Mouse (Mus musculus) MEL (cell line): Measurements from ENCODE around the gene Ddx41. TPM values are rescaled to one million over a fixed set of nuclear protein-coding genes. Genes with fewer than 3 reads are reported as not detected.
"Not testable (repeated sequence)": the region's sequence is repeated elsewhere in the genome, so short reads cannot be mapped to it uniquely, and the experiment has no call there.

Source experiments
- DNase-seq: peaks from one replicate; pipeline ENCODE4 v3.0.0; 2011; ENCODE audit warnings: low read depth, low spot score
- H3K27ac ChIP-seq: 2 replicates; pipeline ENCODE4 v1.5.1; 2012; ENCODE audit warnings: low read depth, mild to moderate bottlenecking, control low read depth, low read length, moderate library complexity; ENCODE audit not compliant: control insufficient read depth
- H3K27me3 ChIP-seq, 2 experiments: fragments of 150-350 bp in 1 of 2; sonication (generic) in 1 of 2; 2 replicates each; pipeline ENCODE4 v1.6.1; 2012; ENCODE audit warnings: low read length in 2 of 2, mild to moderate bottlenecking in 2 of 2, improper control_type of control experiment in 1 of 2, moderate library complexity in 1 of 2; ENCODE audit not compliant: insufficient read depth in 2 of 2, control insufficient read depth in 1 of 2
- H3K36me3 ChIP-seq, 2 experiments: 2 replicates each; pipeline ENCODE4 v1.6.1; 2012 to 2014; ENCODE audit warnings: low read length in 2 of 2, improper control_type of control experiment in 1 of 2, inconsistent platforms in 1 of 2, mild to moderate bottlenecking in 1 of 2; ENCODE audit not compliant: insufficient read depth in 2 of 2, control insufficient read depth in 1 of 2
- H3K4me1 ChIP-seq, 2 experiments: fragments of 150-350 bp in 1 of 2; sonication (generic) in 1 of 2; 2 replicates each; pipeline ENCODE4 v1.6.1; 2012; ENCODE audit warnings: low read length in 2 of 2, improper control_type of control experiment in 1 of 2, mild to moderate bottlenecking in 1 of 2; ENCODE audit not compliant: insufficient read depth in 2 of 2, control insufficient read depth in 1 of 2
- H3K4me3 ChIP-seq, 2 experiments: fragments of 150-350 bp in 1 of 2; sonication (generic) in 1 of 2; 2 replicates each; pipeline ENCODE4 v1.5.1; 2012; ENCODE audit warnings: low read depth in 2 of 2, low read length in 2 of 2, mild to moderate bottlenecking in 2 of 2, moderate library complexity in 2 of 2, control low read depth in 1 of 2, improper control_type of control experiment in 1 of 2; ENCODE audit not compliant: control insufficient read depth in 1 of 2, insufficient read depth in 1 of 2
- H3K79me2 ChIP-seq: 2 replicates; pipeline ENCODE4 v1.6.1; 2012; ENCODE audit warnings: mild to moderate bottlenecking, low read length, moderate library complexity; ENCODE audit not compliant: control insufficient read depth, poor library complexity, insufficient read depth
- H3K9ac ChIP-seq: 2 replicates; pipeline ENCODE4 v1.6.1; 2012; ENCODE audit warnings: low read depth, mild to moderate bottlenecking, control low read depth, low read length, moderate library complexity; ENCODE audit not compliant: control insufficient read depth, poor library complexity, severe bottlenecking
- H3K9me3 ChIP-seq: fragments of 150-350 bp; sonication (generic); replicated peaks from 2 replicates; pipeline ENCODE4 v1.6.1; 2012; ENCODE audit warnings: mild to moderate bottlenecking, low read length, improper control_type of control experiment, moderate library complexity; ENCODE audit not compliant: insufficient read depth
- CHD1 ChIP-seq: IDR thresholded peaks from 2 replicates; pipeline ENCODE4 v1.6.1; 2012; ENCODE audit warnings: low read depth, mild to moderate bottlenecking, inconsistent platforms, low read length, improper control_type of control experiment
- CTCF ChIP-seq, 3 experiments: IDR thresholded peaks in 2 of 3; conservative IDR thresholded peaks in 1 of 3; 2 replicates each; pipeline ENCODE4 v1.5.1; 2011 to 2012; ENCODE audit warnings: low read length in 3 of 3, low read depth in 2 of 3, mild to moderate bottlenecking in 2 of 3, improper control_type of control experiment in 1 of 3, inconsistent platforms in 1 of 3, mixed read lengths in 1 of 3, moderate library complexity in 1 of 3; ENCODE audit not compliant: control insufficient read depth in 1 of 3, insufficient read depth in 1 of 3, poor library complexity in 1 of 3, severe bottlenecking in 1 of 3
- EP300 ChIP-seq, 2 experiments: IDR thresholded peaks; 2 replicates each; pipeline ENCODE4 v1.6.1; 2011; ENCODE audit warnings: improper control_type of control experiment in 2 of 2, low read length in 2 of 2, low read depth in 1 of 2, mild to moderate bottlenecking in 1 of 2
- ETS1 ChIP-seq: IDR thresholded peaks from 2 replicates; pipeline ENCODE4 v1.6.1; 2012; ENCODE audit warnings: low read depth, mild to moderate bottlenecking, inconsistent platforms, low read length, improper control_type of control experiment, moderate library complexity
- HCFC1 ChIP-seq: IDR thresholded peaks from 2 replicates; pipeline ENCODE4 v1.6.1; 2012; ENCODE audit warnings: low read depth, mild to moderate bottlenecking, inconsistent platforms, low read length, improper control_type of control experiment, moderate library complexity
- KAT2A ChIP-seq: conservative IDR thresholded peaks from 2 replicates; pipeline ENCODE4 v1.6.1; 2012; ENCODE audit warnings: low read depth, low read length, improper control_type of control experiment, inconsistent platforms
- MAX ChIP-seq: IDR thresholded peaks from 2 replicates; pipeline ENCODE4 v1.6.1; 2011; ENCODE audit warnings: low read length, improper control_type of control experiment
- MAZ ChIP-seq: IDR thresholded peaks from 2 replicates; pipeline ENCODE4 v1.6.1; 2012; ENCODE audit warnings: low read depth, mild to moderate bottlenecking, inconsistent platforms, low read length, improper control_type of control experiment
- MYB ChIP-seq: IDR thresholded peaks from 2 replicates; pipeline ENCODE4 v1.6.1; 2011; ENCODE audit warnings: mild to moderate bottlenecking, low read depth, low read length, improper control_type of control experiment
- MYC ChIP-seq: IDR thresholded peaks from 2 replicates; pipeline ENCODE4 v1.6.1; 2011; ENCODE audit warnings: low read depth, mild to moderate bottlenecking, low read length, improper control_type of control experiment, moderate library complexity
- NELFE ChIP-seq: IDR thresholded peaks from 2 replicates; pipeline ENCODE4 v1.6.1; 2011; ENCODE audit warnings: low read depth, low read length, improper control_type of control experiment
- NRF1 ChIP-seq: IDR thresholded peaks from 2 replicates; pipeline ENCODE4 v1.6.1; 2014; ENCODE audit warnings: low read depth, mild to moderate bottlenecking, inconsistent platforms, low read length, improper control_type of control experiment, moderate library complexity; ENCODE audit not compliant: poor library complexity, insufficient read depth, severe bottlenecking
- POLR2A ChIP-seq, 2 experiments: IDR thresholded peaks; 2 replicates each; pipeline ENCODE4 v1.6.1; 2011 to 2012; ENCODE audit warnings: low read length in 2 of 2, mild to moderate bottlenecking in 2 of 2, control low read depth in 1 of 2, improper control_type of control experiment in 1 of 2, low read depth in 1 of 2, moderate library complexity in 1 of 2; ENCODE audit not compliant: control insufficient read depth in 1 of 2, insufficient read depth in 1 of 2, poor library complexity in 1 of 2
- POLR2AphosphoS5 ChIP-seq: IDR thresholded peaks from 2 replicates; pipeline ENCODE4 v1.6.1; 2012; ENCODE audit warnings: low read depth, borderline replicate concordance, mild to moderate bottlenecking, inconsistent platforms, low read length, moderate library complexity, mixed read lengths
- RAD21 ChIP-seq: IDR thresholded peaks from 2 replicates; pipeline ENCODE4 v1.6.1; 2011; ENCODE audit warnings: mild to moderate bottlenecking, low read depth, low read length, improper control_type of control experiment
- SIN3A ChIP-seq: IDR thresholded peaks from 2 replicates; pipeline ENCODE4 v1.6.1; 2012; ENCODE audit warnings: low read length, improper control_type of control experiment, inconsistent platforms
- SMC3 ChIP-seq: IDR thresholded peaks from 2 replicates; pipeline ENCODE4 v1.6.1; 2011; ENCODE audit warnings: low read depth, low read length, improper control_type of control experiment
- TAL1 ChIP-seq: IDR thresholded peaks from 2 replicates; pipeline ENCODE4 v1.6.1; 2012; ENCODE audit warnings: mild to moderate bottlenecking, inconsistent platforms, low read length, moderate library complexity, mixed read lengths
- USF2 ChIP-seq, 2 experiments: IDR thresholded peaks; 2 replicates each; pipeline ENCODE4 v1.6.1; 2011 to 2012; ENCODE audit warnings: improper control_type of control experiment in 2 of 2, low read length in 2 of 2, borderline replicate concordance in 1 of 2, inconsistent platforms in 1 of 2, low read depth in 1 of 2, mild to moderate bottlenecking in 1 of 2; ENCODE audit not compliant: insufficient read depth in 1 of 2
- ZC3H11A ChIP-seq: IDR thresholded peaks from 2 replicates; pipeline ENCODE4 v1.6.1; 2012; ENCODE audit warnings: low read depth, mild to moderate bottlenecking, inconsistent platforms, low read length, improper control_type of control experiment
- ZKSCAN1 ChIP-seq: IDR thresholded peaks from 2 replicates; pipeline ENCODE4 v1.6.1; 2012; ENCODE audit warnings: low read depth, mild to moderate bottlenecking, inconsistent platforms, low read length, improper control_type of control experiment, moderate library complexity
- ZNF384 ChIP-seq: IDR thresholded peaks from 2 replicates; pipeline ENCODE4 v1.6.1; 2012; ENCODE audit warnings: low read depth, mild to moderate bottlenecking, inconsistent platforms, low read length, improper control_type of control experiment
- polyA plus RNA-seq, 2 experiments: library from polyadenylated mRNA; stranded (reverse) in 1 of 2; unstranded in 1 of 2; fragments of >175 nt in 1 of 2; fragments of >200 nt in 1 of 2; gene quantifications; 2 replicates each; pipeline versions ENCODE4 v1.2.1 to v1.2.4; 2012; ENCODE audit warnings: low replicate concordance in 2 of 2, low read depth in 1 of 2; ENCODE audit not compliant: insufficient read length in 2 of 2, insufficient read depth in 1 of 2, missing spikeins in 1 of 2
- total RNA-seq: library from RNA; depleted of rRNA; stranded (reverse); fragments of 300-350 nt; gene quantifications from 2 replicates; pipeline ENCODE4 v1.2.3, GENCODE M21; 2012

The Ddx41 gene
- total and polyA plus RNA-seq, 3 experiments = 58.5 to 88.8 TPM; not detected in 1

- TF ChIP-seq ZNF384 = no peak
- peak in 1 of 2 experiments; percentile 50; a peak in 1 of 4 replicates for TF ChIP-seq EP300 (IDR thresholded peaks at IDR 0.05; ENCODE audit: low read depth in 1 of 2, low read length in 2 of 2)
- TF ChIP-seq POLR2A (IDR thresholded peaks at IDR 0.05; ENCODE audit: control insufficient read depth in 1 of 2, insufficient read depth in 1 of 2, low read depth in 1 of 2, low read length in 2 of 2, poor library complexity in 1 of 2) = peak; percentile 59 to 79; a peak in 3 of 4 replicates
- TF ChIP-seq CHD1 = no peak
- peak; percentile 86 for TF ChIP-seq SMC3
- peak; percentile 42; the same call in 1 of the 2 replicates for TF ChIP-seq ETS1
Measured at GRCm38 (mm10) chr13:55536194-55537175, at the start of gene Ddx41 (continued).

- H3K27ac ChIP-seq = no peak overlapping the region
- no peaks in the 10 kb centered on the region for H3K79me2 ChIP-seq
- no peak for DNase-seq
- no peaks in the 10 kb centered on the region for H3K4me1 ChIP-seq
- no peaks in the 10 kb centered on the region; a peak in 2 of 4 replicates for H3K27me3 ChIP-seq
- H3K4me3 ChIP-seq = no peak overlapping the region
- TF ChIP-seq MAX = no peak
- no peak for TF ChIP-seq ZKSCAN1
- TF ChIP-seq CTCF (IDR thresholded peaks at IDR 0.05 in 2 of 3, conservative IDR thresholded peaks at IDR 0.05 in 1 of 3; ENCODE audit: control insufficient read depth in 1 of 3, insufficient read depth in 1 of 3, low read depth in 2 of 3, low read length in 3 of 3, poor library complexity in 1 of 3, severe bottlenecking in 1 of 3) = no peak
- TF ChIP-seq TAL1 = no peak
- no peak for TF ChIP-seq SMC3
- no peak for TF ChIP-seq HCFC1
- TF ChIP-seq SIN3A = no peak
- no peak for TF ChIP-seq ETS1
- TF ChIP-seq USF2 (IDR thresholded peaks at IDR 0.05; ENCODE audit: borderline replicate concordance in 1 of 2, insufficient read depth in 1 of 2, low read depth in 1 of 2, low read length in 2 of 2) = no peak
- TF ChIP-seq MAZ = no peak
- TF ChIP-seq MYC = no peak
- no peak for TF ChIP-seq NELFE
- TF ChIP-seq MYB = no peak
- TF ChIP-seq POLR2AphosphoS5 = no peak
- TF ChIP-seq ZNF384 = no peak
- TF ChIP-seq KAT2A = no peak
- no peak for TF ChIP-seq ZC3H11A
- TF ChIP-seq POLR2A (IDR thresholded peaks at IDR 0.05; ENCODE audit: control insufficient read depth in 1 of 2, insufficient read depth in 1 of 2, low read depth in 1 of 2, low read length in 2 of 2, poor library complexity in 1 of 2) = no peak
- TF ChIP-seq NRF1 = no peak
- TF ChIP-seq RAD21 = no peak
- no peaks in the 10 kb centered on the region for H3K36me3 ChIP-seq
- H3K9me3 ChIP-seq = no peaks in the 10 kb centered on the region
- no peak overlapping the region for H3K9ac ChIP-seq
Measured at GRCm38 (mm10) chr13:55578086-55578485, 41.6 kb upstream of the Ddx41 start.

GRCm38 (mm10) chr13:55576872-55577271, 40.4 kb upstream of the Ddx41 start:
- not testable (repeated sequence) for H3K4me3 ChIP-seq, H3K79me2 ChIP-seq

More at GRCm38 (mm10) chr13:55576872-55577271, 40.4 kb upstream of the Ddx41 start:
- DNase-seq, H3K27me3 ChIP-seq, H3K36me3 ChIP-seq, H3K27ac ChIP-seq, H3K9ac ChIP-seq, H3K4me1 ChIP-seq, H3K9me3 ChIP-seq: not testable (repeated sequence)
